In the genomic region with DNA sequence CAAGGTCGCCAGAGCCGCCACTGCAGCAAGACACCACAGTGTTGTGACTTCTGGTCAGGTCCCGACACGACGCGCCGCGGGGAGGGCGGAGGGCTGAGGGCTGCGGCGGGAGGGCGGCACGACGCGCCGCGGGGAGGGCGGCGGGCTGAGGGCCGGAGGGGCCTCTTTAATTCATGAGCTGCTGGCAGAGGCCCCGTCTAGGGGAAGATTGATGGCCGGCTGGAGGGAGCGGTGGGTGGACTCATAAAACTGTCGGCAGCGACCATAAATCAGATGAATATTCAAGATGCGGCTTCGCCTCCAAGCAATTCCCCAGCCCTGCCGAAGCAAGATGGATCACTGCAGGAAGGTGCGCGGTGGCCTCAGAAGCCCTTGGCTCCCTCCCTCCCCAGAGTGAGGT, we compare ENCODE assay signal across 8 mouse cellular contexts. TPM values are rescaled to one million over a fixed set of nuclear protein-coding genes. Genes with fewer than 3 reads are reported as not detected.
DNase-seq lines count a peak whose midpoint lies in the region; ATAC-seq lines count a peak whose summit lies in the region.

No protein-coding gene starts in this region.

- DNase-seq in lung, postnatal 25 days (ENCODE audit: low spot score): no peak
- DNase-seq in kidney, postnatal 36 days: peak; percentile 82 to 90
- DNase-seq in midbrain, embryonic 14.5 days: peak; percentile 71
- peak; percentile 89 for DNase-seq in urinary bladder, postnatal 14 days (ENCODE audit: low spot score)
- no peak for DNase-seq in adipocyte (ENCODE audit: low spot score)

- peak overlapping the region; percentile 28 for H3K4me3 ChIP-seq in lung, embryonic 16.5 days (ENCODE audit: low read length)
- peak overlapping the region; percentile 31 for H3K4me3 ChIP-seq in embryonic facial prominence, embryonic 13.5 days
- H3K4me3 ChIP-seq in midbrain, embryonic 14.5 days (replicated peaks; ENCODE audit: low read depth, low read length): no peak overlapping the region; the same call in 1 of the 2 replicates

- H3K9me3 ChIP-seq in lung, embryonic 16.5 days (ENCODE audit: control insufficient read depth, low read length): no peaks in the 10 kb centered on the region
- no peaks in the 10 kb centered on the region for H3K9me3 ChIP-seq in embryonic facial prominence, embryonic 13.5 days
- H3K9me3 ChIP-seq in midbrain, embryonic 14.5 days (ENCODE audit: control insufficient read depth, low read length): no peaks in the 10 kb centered on the region

- WGBS in lung, embryonic 16.5 days: 2% methylated on average over 23 of the region's 30 CpGs
- WGBS in embryonic facial prominence, embryonic 13.5 days: 4% methylated on average over 30 of the region's 30 CpGs
- under 1% methylated on average over 30 of the region's 30 CpGs for WGBS in midbrain, embryonic 14.5 days

- peaks cover 18% of the 10 kb centered on the region for H3K27me3 ChIP-seq in lung, embryonic 16.5 days (ENCODE audit: control insufficient read depth, insufficient read depth, low read depth, low read length)
- peaks cover 26% of the 10 kb centered on the region for H3K27me3 ChIP-seq in embryonic facial prominence, embryonic 13.5 days
- H3K27me3 ChIP-seq in midbrain, embryonic 14.5 days (ENCODE audit: control insufficient read depth, insufficient read depth, low read length): no peaks in the 10 kb centered on the region

- H3K27ac ChIP-seq in lung, embryonic 16.5 days (ENCODE audit: low read length): no peak overlapping the region
- H3K27ac ChIP-seq in embryonic facial prominence, embryonic 13.5 days: peak overlapping the region; percentile 45
- H3K27ac ChIP-seq in midbrain, embryonic 14.5 days (replicated peaks; ENCODE audit: low read depth, low read length): peak overlapping the region; percentile 92

- peak overlapping the region; percentile 55 for H3K4me2 ChIP-seq in lung, embryonic 16.5 days (ENCODE audit: low read depth, low read length)
- H3K4me2 ChIP-seq in embryonic facial prominence, embryonic 13.5 days: peak overlapping the region; percentile 59
- H3K4me2 ChIP-seq in midbrain, embryonic 14.5 days (ENCODE audit: low read length): peak overlapping the region; percentile 49

- H3K4me1 ChIP-seq in lung, embryonic 16.5 days (replicated peaks; ENCODE audit: control insufficient read depth, insufficient read depth, low read length): peaks cover 18% of the 10 kb centered on the region
- peaks cover 37% of the 10 kb centered on the region for H3K4me1 ChIP-seq in embryonic facial prominence, embryonic 13.5 days
- H3K4me1 ChIP-seq in midbrain, embryonic 14.5 days (ENCODE audit: control insufficient read depth, insufficient read depth, low read length): peaks cover 31% of the 10 kb centered on the region

- H3K36me3 ChIP-seq in lung, embryonic 16.5 days (ENCODE audit: control insufficient read depth, insufficient read depth, low read length): no peaks in the 10 kb centered on the region
- H3K36me3 ChIP-seq in embryonic facial prominence, embryonic 13.5 days: no peaks in the 10 kb centered on the region
- no peaks in the 10 kb centered on the region for H3K36me3 ChIP-seq in midbrain, embryonic 14.5 days (ENCODE audit: control insufficient read depth, insufficient read depth, low read length)

- H3K9ac ChIP-seq in lung, embryonic 16.5 days (ENCODE audit: low read length): no peak overlapping the region
- H3K9ac ChIP-seq in embryonic facial prominence, embryonic 13.5 days: peak overlapping the region; percentile 62
- H3K9ac ChIP-seq in midbrain, embryonic 14.5 days (replicated peaks; ENCODE audit: low read length): 0 out of 2 replicates have a peak overlapping the region, but pooled peaks have one; percentile 27

- peak; percentile 10; the same call in 1 of the 2 replicates for ATAC-seq in lung, embryonic 16.5 days (ENCODE audit: low read depth)
- ATAC-seq in embryonic facial prominence, embryonic 13.5 days (ENCODE audit: insufficient number of reproducible peaks, insufficient read depth, low FRiP score, low TSS enrichment, low read depth): no peak
- ATAC-seq in hematopoietic stem cell, adult 5-6 weeks (replicated peaks in 1 of 2; ENCODE audit: insufficient read depth in 1 of 2, low FRiP score in 2 of 2, low TSS enrichment in 1 of 2, low read depth in 1 of 2, poor library complexity in 2 of 2, severe bottlenecking in 2 of 2): peak; percentile 78 to 94
- ATAC-seq in midbrain, embryonic 14.5 days (ENCODE audit: low FRiP score, low TSS enrichment): no peak

RNA-seq across cellular contexts. Expression of gene Pck1, which starts 18.6 kb away (rescaled TPM):
- 0.08 TPM in 1 of 2 replicates, not detected in the other for polyA plus RNA-seq in lung, embryonic 16.5 days (2015; fragmentation: Nextera tagmentation; extraction: Ambion mirVana)
- polyA plus RNA-seq in embryonic facial prominence, embryonic 13.5 days (2015; fragmentation: Nextera tagmentation; extraction: Ambion mirVana): 0.22 TPM in 1 of 2 replicates, not detected in the other
- total RNA-seq in hematopoietic stem cell, adult 5-6 weeks (2017): not detected in 2 replicates
- not detected in 2 replicates for polyA plus RNA-seq in midbrain, embryonic 14.5 days (2014; fragmentation: Nextera tagmentation; extraction: Ambion mirVana)

RNA-seq across cellular contexts. Expression of gene Zbp1, which starts 47.3 kb away (rescaled TPM):
- 0.55 and 1.8 TPM in 2 replicates for polyA plus RNA-seq in lung, embryonic 16.5 days (2015; fragmentation: Nextera tagmentation; extraction: Ambion mirVana)
- 0.13 TPM in 1 of 2 replicates, not detected in the other for polyA plus RNA-seq in embryonic facial prominence, embryonic 13.5 days (2015; fragmentation: Nextera tagmentation; extraction: Ambion mirVana)
- total RNA-seq in hematopoietic stem cell, adult 5-6 weeks (2017): 4.6 and 12.5 TPM in 2 replicates
- polyA plus RNA-seq in midbrain, embryonic 14.5 days (2014; fragmentation: Nextera tagmentation; extraction: Ambion mirVana): 1.7 TPM in 1 of 2 replicates, not detected in the other

RNA-seq across cellular contexts. Expression of gene Ctcfl, which starts 52.1 kb away (rescaled TPM):
- polyA plus RNA-seq in lung, embryonic 16.5 days (2015; fragmentation: Nextera tagmentation; extraction: Ambion mirVana): 0.10 and 0.16 TPM in 2 replicates
- polyA plus RNA-seq in embryonic facial prominence, embryonic 13.5 days (2015; fragmentation: Nextera tagmentation; extraction: Ambion mirVana): 0.14 TPM in 1 of 2 replicates, not detected in the other
- total RNA-seq in hematopoietic stem cell, adult 5-6 weeks (2017): not detected in 2 replicates
- not detected in 2 replicates for polyA plus RNA-seq in midbrain, embryonic 14.5 days (2014; fragmentation: Nextera tagmentation; extraction: Ambion mirVana)

Comparison
In these comparisons a context has a peak if more than half of its experiments do, and no peak if none do; other contexts are left out.
1. ATAC-seq: peak in lung, embryonic 16.5 days (single experiment) and hematopoietic stem cell, adult 5-6 weeks (2 of 2); none in embryonic facial prominence, embryonic 13.5 days (single experiment) and midbrain, embryonic 14.5 days (single experiment).
2. DNase-seq: peak in kidney, postnatal 36 days (2 of 2), midbrain, embryonic 14.5 days (single experiment) and urinary bladder, postnatal 14 days (single experiment); none in lung, postnatal 25 days (single experiment) and adipocyte (single experiment).
3. Peak in every context shown above with its lines, with median percentiles within 50 percentile points of each other: H3K4me2 ChIP-seq.